Mouse (Mus musculus) forebrain, embryonic 14.5 days (tissue): ENCODE measurements around the gene Olfr309. TPM values are rescaled to one million over a fixed set of nuclear protein-coding genes. Genes with fewer than 3 reads are reported as not detected.

Source experiments
- microRNA-seq: library from miRNA; unstranded; fragments of <30 nt; microRNA quantifications from one replicate; pipeline ENCODE4, GENCODE M21; 2016
- polyA plus RNA-seq: library from polyadenylated mRNA; unstranded; fragments of >200 nt; fragmentation: Nextera tagmentation; extraction: Ambion mirVana; gene quantifications from 2 replicates; pipeline ENCODE4 v1.2.1, GENCODE M21; 2014

Gene Olfr309
- polyA plus RNA-seq, 1 experiment from 2014 or later = not detected

Small RNAs within 50 kb of the gene (microRNA-seq; reads per million reads assigned to microRNA genes)
- not detected for gene Gm23192

Other genes starting within 250 kb of the Olfr309 start
- not detected in 2 replicates for gene Vmn2r75, start 141.9 kb downstream of the Olfr309 start, polyA plus RNA-seq
- not detected in 2 replicates for gene Vmn2r76, start 67.4 kb downstream of the Olfr309 start, polyA plus RNA-seq
- not detected in 2 replicates for gene Olfr310, start 36.5 kb downstream of the Olfr309 start, polyA plus RNA-seq
- not detected in 2 replicates for gene Olfr308, start 11.9 kb upstream of the Olfr309 start, polyA plus RNA-seq
- gene Olfr307, start 23.9 kb upstream of the Olfr309 start, polyA plus RNA-seq = not detected in 2 replicates
- gene Olfr305, start 53.2 kb upstream of the Olfr309 start, polyA plus RNA-seq = not detected in 2 replicates
- not detected in 2 replicates for gene Olfr304, start 73.0 kb upstream of the Olfr309 start, polyA plus RNA-seq
- not detected in 2 replicates for gene Olfr303, start 84.1 kb upstream of the Olfr309 start, polyA plus RNA-seq
- not detected in 2 replicates for gene Olfr301, start 90.1 kb upstream of the Olfr309 start, polyA plus RNA-seq
- not detected in 2 replicates for gene Olfr299, start 146.2 kb upstream of the Olfr309 start, polyA plus RNA-seq
- not detected in 2 replicates for gene Olfr298, start 178.8 kb upstream of the Olfr309 start, polyA plus RNA-seq
- gene Olfr297, start 206.3 kb upstream of the Olfr309 start, polyA plus RNA-seq = not detected in 2 replicates